Mouse (Mus musculus): ENCODE results near the gene Hba-a1.

- TF ChIP-seq CTCF (IDR thresholded peaks at IDR 0.05) (no peak), POLR2A (IDR thresholded peaks at IDR 0.05; ENCODE audit: insufficient read depth, low read depth, low read length) (no peak)
Measured at GRCm38 (mm10) chr11:32245614-32246013, 37.7 kb upstream of the Hba-a1 start.

All from heart, adult 2 months (tissue).